Mouse (Mus musculus): Measurements from ENCODE around the gene Dvl1. TPM values are rescaled to one million over a fixed set of nuclear protein-coding genes. Genes with fewer than 3 reads are reported as not detected.

Dvl1 gene
- total RNA-seq, 1 experiment, result 49.8 TPM

- DNase-seq (ENCODE audit: low read depth, low spot score), result no peak
- Histone ChIP-seq H3K9ac (ENCODE audit: insufficient read depth, low read depth, low read length, poor library complexity, severe bottlenecking) (no peak overlapping the region), H3K9me3 (ENCODE audit: control insufficient read depth, insufficient read depth, low read depth, low read length) (no peaks in the 10 kb centered on the region), H3K4me1 (ENCODE audit: control insufficient read depth in 2 of 2, insufficient read depth in 2 of 2, low read length in 2 of 2, poor library complexity in 1 of 2) (0 out of 4 replicates have a peak, but pooled peaks cover 0 to 2% of the 10 kb centered on the region in 2 experiments), H3K4me3 (ENCODE audit: insufficient read depth in 1 of 2, low read depth in 1 of 2, low read length in 2 of 2, poor library complexity in 1 of 2, severe bottlenecking in 1 of 2) (no peak overlapping the region), H3K27ac (ENCODE audit: insufficient read depth, low read depth, low read length, poor library complexity, severe bottlenecking) (no peak overlapping the region), H3K36me3 (ENCODE audit: control insufficient read depth, insufficient read depth, low read length, poor library complexity, severe bottlenecking) (peaks cover 46% of the 10 kb centered on the region)
- TF ChIP-seq MAFK (IDR thresholded peaks at IDR 0.05; ENCODE audit: insufficient read depth, low read depth, low read length) (no peak), CHD2 (IDR thresholded peaks at IDR 0.05; ENCODE audit: low read depth, low read length) (no peak)
- in situ Hi-C loops (cut with MboI; ENCODE audit: low sequenced_read_pairs in 2 of 2, unreplicated experiment in 2 of 2), result no loop called here
Observed at GRCm38 (mm10) chr4:155886330-155886729, 39.1 kb downstream of the Dvl1 start.

DNA sequence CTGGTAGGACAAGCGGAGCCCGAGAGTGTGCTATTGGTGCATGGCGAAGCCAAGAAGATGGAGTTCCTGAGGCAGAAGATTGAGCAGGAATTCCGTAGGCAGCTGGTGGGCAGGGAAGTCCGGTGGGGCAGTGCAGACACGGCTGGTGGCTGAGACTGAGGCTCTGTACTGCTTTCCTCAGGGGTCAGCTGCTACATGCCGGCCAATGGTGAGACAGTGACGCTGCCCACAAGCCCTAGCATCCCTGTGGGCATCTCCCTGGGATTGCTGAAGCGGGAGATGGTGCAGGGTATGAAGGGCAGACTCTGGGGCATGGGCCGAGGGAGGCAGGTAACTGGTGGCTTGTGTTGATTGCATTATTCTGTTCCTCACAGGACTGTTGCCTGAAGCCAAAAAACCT lies 40.5 kb downstream of the Dvl1 start:
- TF ChIP-seq ZC3H11A (IDR thresholded peaks at IDR 0.05; ENCODE audit: borderline replicate concordance, low read depth, low read length), result no peak
- Histone ChIP-seq H3K9ac (ENCODE audit: insufficient read depth, low read depth, low read length, poor library complexity, severe bottlenecking) (no peak overlapping the region), H3K36me3 (ENCODE audit: control insufficient read depth, insufficient read depth, low read length, poor library complexity, severe bottlenecking) (peaks cover 46% of the 10 kb centered on the region), H3K27ac (ENCODE audit: insufficient read depth, low read depth, low read length, poor library complexity, severe bottlenecking) (no peak overlapping the region), H3K9me3 (ENCODE audit: control insufficient read depth, insufficient read depth, low read depth, low read length) (no peaks in the 10 kb centered on the region), H3K4me3 (ENCODE audit: insufficient read depth in 1 of 2, low read depth in 1 of 2, low read length in 2 of 2, poor library complexity in 1 of 2, severe bottlenecking in 1 of 2) (no peak overlapping the region), H3K4me1 (ENCODE audit: control insufficient read depth in 2 of 2, insufficient read depth in 2 of 2, low read length in 2 of 2, poor library complexity in 1 of 2) (peaks cover 0 to 2% of the 10 kb centered on the region in 2 experiments; a peak in 1 of 4 replicates)
- no peak for DNase-seq (ENCODE audit: low read depth, low spot score)
- in situ Hi-C loops (cut with MboI; ENCODE audit: low sequenced_read_pairs in 2 of 2, unreplicated experiment in 2 of 2), result no loop called here

DNA sequence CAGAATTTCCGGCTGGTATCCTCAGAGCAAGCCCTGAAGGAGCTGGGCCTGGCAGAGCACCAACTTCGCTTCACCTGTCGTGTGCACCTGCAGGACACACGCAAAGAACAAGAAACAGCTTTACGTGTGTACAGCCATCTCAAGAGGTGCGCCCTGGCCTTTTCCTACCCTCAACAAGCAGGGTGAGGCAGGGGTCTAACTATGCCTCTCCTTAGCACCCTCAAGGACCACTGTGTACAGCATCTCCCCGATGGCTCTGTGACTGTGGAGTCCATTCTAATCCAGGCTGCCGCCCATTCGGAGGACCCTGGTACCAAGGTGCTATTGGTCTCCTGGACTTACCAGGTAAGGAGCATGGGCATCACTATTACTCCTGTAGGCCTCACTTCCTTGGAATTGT lies 41.0 kb downstream of the Dvl1 start:
- in situ Hi-C loops (cut with MboI; ENCODE audit: low sequenced_read_pairs in 2 of 2, unreplicated experiment in 2 of 2), result no loop called here
- H3K4me3 ChIP-seq (ENCODE audit: insufficient read depth in 1 of 2, low read depth in 1 of 2, low read length in 2 of 2, poor library complexity in 1 of 2, severe bottlenecking in 1 of 2), result no peak overlapping the region
- no peak overlapping the region for H3K9ac ChIP-seq (ENCODE audit: insufficient read depth, low read depth, low read length, poor library complexity, severe bottlenecking)
- peaks cover 46% of the 10 kb centered on the region for H3K36me3 ChIP-seq (ENCODE audit: control insufficient read depth, insufficient read depth, low read length, poor library complexity, severe bottlenecking)
- no peak for TF ChIP-seq MAFK (IDR thresholded peaks at IDR 0.05; ENCODE audit: insufficient read depth, low read depth, low read length)
- TF ChIP-seq ZC3H11A (IDR thresholded peaks at IDR 0.05; ENCODE audit: borderline replicate concordance, low read depth, low read length), result no peak
- TF ChIP-seq CHD2 (IDR thresholded peaks at IDR 0.05; ENCODE audit: low read depth, low read length), result no peak
- peaks cover 2 to 4% of the 10 kb centered on the region in 2 experiments; a peak in 2 of 4 replicates for H3K4me1 ChIP-seq (ENCODE audit: control insufficient read depth in 2 of 2, insufficient read depth in 2 of 2, low read length in 2 of 2, poor library complexity in 1 of 2)
- H3K9me3 ChIP-seq (ENCODE audit: control insufficient read depth, insufficient read depth, low read depth, low read length), result no peaks in the 10 kb centered on the region
- no peak overlapping the region for H3K27ac ChIP-seq (ENCODE audit: insufficient read depth, low read depth, low read length, poor library complexity, severe bottlenecking)
- DNase-seq (ENCODE audit: low read depth, low spot score), result no peak

- Histone ChIP-seq H3K4me3 (ENCODE audit: insufficient read depth in 1 of 2, low read depth in 1 of 2, low read length in 2 of 2, poor library complexity in 1 of 2, severe bottlenecking in 1 of 2) (no peak overlapping the region), H3K27ac (ENCODE audit: insufficient read depth, low read depth, low read length, poor library complexity, severe bottlenecking) (no peak overlapping the region), H3K9ac (ENCODE audit: insufficient read depth, low read depth, low read length, poor library complexity, severe bottlenecking) (no peak overlapping the region), H3K36me3 (ENCODE audit: control insufficient read depth, insufficient read depth, low read length, poor library complexity, severe bottlenecking) (peaks cover 46% of the 10 kb centered on the region), H3K4me1 (ENCODE audit: control insufficient read depth in 2 of 2, insufficient read depth in 2 of 2, low read length in 2 of 2, poor library complexity in 1 of 2) (peaks cover 10 to 12% of the 10 kb centered on the region in 2 experiments), H3K9me3 (ENCODE audit: control insufficient read depth, insufficient read depth, low read depth, low read length) (no peaks in the 10 kb centered on the region)
- in situ Hi-C loops (cut with MboI; ENCODE audit: low sequenced_read_pairs in 2 of 2, unreplicated experiment in 2 of 2), result no loop called here
- TF ChIP-seq MAFK (IDR thresholded peaks at IDR 0.05; ENCODE audit: insufficient read depth, low read depth, low read length) (no peak), CHD2 (IDR thresholded peaks at IDR 0.05; ENCODE audit: low read depth, low read length) (no peak), HCFC1 (IDR thresholded peaks at IDR 0.05; ENCODE audit: borderline replicate concordance, insufficient read depth, low read length) (no peak), ZNF384 (IDR thresholded peaks at IDR 0.05; ENCODE audit: low read depth, low read length) (no peak), ZC3H11A (IDR thresholded peaks at IDR 0.05; ENCODE audit: borderline replicate concordance, low read depth, low read length) (no peak)
- no peak for DNase-seq (ENCODE audit: low read depth, low spot score)
Observed at GRCm38 (mm10) chr4:155889316-155889715, 42.1 kb downstream of the Dvl1 start.

DNA sequence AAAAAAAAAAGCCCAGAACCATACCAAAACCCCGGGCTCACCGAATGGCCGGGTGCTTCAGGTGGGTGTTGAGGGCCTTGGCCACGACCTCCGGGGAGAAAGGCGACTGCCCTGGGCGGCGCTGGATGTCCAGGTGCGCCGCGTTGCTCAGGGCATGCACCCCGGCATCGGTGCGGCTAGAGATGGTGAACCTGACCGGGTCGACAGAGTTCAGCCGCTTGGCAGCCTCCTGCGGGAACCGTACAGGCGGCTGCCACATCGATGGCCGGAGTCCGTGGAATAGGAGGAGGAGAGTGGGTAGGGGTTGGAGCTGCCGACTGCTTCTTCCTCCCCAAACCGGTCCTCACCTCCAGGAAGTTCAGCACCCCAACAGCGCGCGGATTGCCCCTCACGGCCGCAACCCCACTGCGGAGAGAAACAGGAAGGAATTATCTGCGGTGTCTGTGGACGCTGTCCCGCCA lies 43.8 kb downstream of the Dvl1 start:
- peaks cover 34% of the 10 kb centered on the region for H3K36me3 ChIP-seq (ENCODE audit: control insufficient read depth, insufficient read depth, low read length, poor library complexity, severe bottlenecking)
- H3K27ac ChIP-seq (ENCODE audit: insufficient read depth, low read depth, low read length, poor library complexity, severe bottlenecking), result peak overlapping the region; percentile 22; the same call in 1 of the 2 replicates
- peak overlapping the region; percentile 89 to 90 for H3K4me3 ChIP-seq (ENCODE audit: insufficient read depth in 1 of 2, low read depth in 1 of 2, low read length in 2 of 2, poor library complexity in 1 of 2, severe bottlenecking in 1 of 2)
- no peak for DNase-seq (ENCODE audit: low read depth, low spot score)
- peak overlapping the region; percentile 80 for H3K9ac ChIP-seq (ENCODE audit: insufficient read depth, low read depth, low read length, poor library complexity, severe bottlenecking)
- H3K9me3 ChIP-seq (ENCODE audit: control insufficient read depth, insufficient read depth, low read depth, low read length), result no peaks in the 10 kb centered on the region
- TF ChIP-seq HCFC1 (IDR thresholded peaks at IDR 0.05; ENCODE audit: borderline replicate concordance, insufficient read depth, low read length) (no peak), MAFK (IDR thresholded peaks at IDR 0.05; ENCODE audit: insufficient read depth, low read depth, low read length) (no peak)
- peaks cover 12 to 17% of the 10 kb centered on the region in 2 experiments for H3K4me1 ChIP-seq (ENCODE audit: control insufficient read depth in 2 of 2, insufficient read depth in 2 of 2, low read length in 2 of 2, poor library complexity in 1 of 2)
- in situ Hi-C loops (cut with MboI; ENCODE audit: low sequenced_read_pairs in 2 of 2, unreplicated experiment in 2 of 2), result no loop called here

All from ES-E14 (cell line).